Mouse (Mus musculus) CH12.LX (cell line): ENCODE measurements around the gene Znrf3. TPM values are rescaled to one million over a fixed set of nuclear protein-coding genes. Genes with fewer than 3 reads are reported as not detected.

Experiments
- DNase-seq: peaks from one replicate; pipeline ENCODE4 v3.0.0-alpha.2; 2013; ENCODE audit errors: extremely low read depth
- H3K27ac ChIP-seq: 2 replicates; pipeline ENCODE4 v1.5.1; 2012; ENCODE audit warnings: low read depth, mild to moderate bottlenecking, control low read depth, moderate library complexity; ENCODE audit not compliant: insufficient read depth
- H3K27me3 ChIP-seq: replicated peaks from 2 replicates; pipeline ENCODE3; 2012; ENCODE audit warnings: inconsistent platforms
- H3K36me3 ChIP-seq, 2 experiments: replicated peaks in 1 of 2; 2 replicates each; pipeline versions ENCODE3 to v1.6.1; 2012; ENCODE audit warnings: inconsistent platforms in 1 of 2, low read length in 1 of 2, mild to moderate bottlenecking in 1 of 2, mixed read lengths in 1 of 2, moderate library complexity in 1 of 2; ENCODE audit not compliant: control insufficient read depth in 1 of 2, insufficient read depth in 1 of 2
- H3K4me1 ChIP-seq, 2 experiments: 2 replicates each; pipeline ENCODE4 v1.6.1; 2012; ENCODE audit warnings: inconsistent platforms in 1 of 2, moderate library complexity in 1 of 2; ENCODE audit not compliant: insufficient read depth in 2 of 2, control insufficient read depth in 1 of 2
- H3K4me2 ChIP-seq: 2 replicates; pipeline ENCODE4 v1.6.1; 2012; ENCODE audit warnings: low read depth, mild to moderate bottlenecking, control low read depth; ENCODE audit not compliant: poor library complexity, insufficient read depth, severe bottlenecking
- H3K4me3 ChIP-seq, 3 experiments: fragments of 150-350 bp in 1 of 3; sonication (generic) in 1 of 3; replicated peaks in 1 of 3; 2 replicates each; pipeline versions ENCODE3 to v1.5.1; 2011 to 2012; ENCODE audit warnings: low read depth in 2 of 3, low read length in 2 of 3, mild to moderate bottlenecking in 2 of 3, moderate library complexity in 2 of 3, control low read depth in 1 of 3, improper control_type of control experiment in 1 of 3, inconsistent platforms in 1 of 3, mixed read lengths in 1 of 3; ENCODE audit not compliant: poor library complexity in 1 of 3
- H3K79me2 ChIP-seq: replicated peaks from 2 replicates; pipeline ENCODE4 v1.6.1; 2012; ENCODE audit warnings: mild to moderate bottlenecking, moderate library complexity; ENCODE audit not compliant: control insufficient read depth, poor library complexity, insufficient read depth, severe bottlenecking; ENCODE audit errors: extremely low read depth
- H3K9ac ChIP-seq: 2 replicates; pipeline ENCODE4 v1.6.1; 2012; ENCODE audit warnings: low read depth, mild to moderate bottlenecking, control low read depth, moderate library complexity; ENCODE audit not compliant: insufficient read depth
- H3K9me3 ChIP-seq: replicated peaks from 2 replicates; pipeline ENCODE3; 2012; ENCODE audit warnings: low read length, inconsistent platforms, mixed read lengths
- BHLHE40 ChIP-seq: IDR thresholded peaks from 2 replicates; pipeline ENCODE4 v1.6.1; 2011; ENCODE audit warnings: mild to moderate bottlenecking, low read depth, low read length, improper control_type of control experiment
- CHD2 ChIP-seq: IDR thresholded peaks from 2 replicates; pipeline ENCODE4 v1.6.1; 2011; ENCODE audit warnings: low read length, improper control_type of control experiment
- CTCF ChIP-seq, 2 experiments: IDR thresholded peaks in 1 of 2; conservative IDR thresholded peaks in 1 of 2; 2 replicates each; pipeline ENCODE4 v1.5.1; 2011 to 2012; ENCODE audit warnings: low read depth in 2 of 2, low read length in 2 of 2, improper control_type of control experiment in 1 of 2, inconsistent platforms in 1 of 2, mild to moderate bottlenecking in 1 of 2, moderate library complexity in 1 of 2
- ELF1 ChIP-seq: IDR thresholded peaks from 2 replicates; pipeline ENCODE4 v1.6.1; 2014; ENCODE audit warnings: low read depth, mild to moderate bottlenecking, inconsistent platforms, low read length, improper control_type of control experiment
- ETS1 ChIP-seq: conservative IDR thresholded peaks from 2 replicates; pipeline ENCODE4 v1.6.1; 2012; ENCODE audit warnings: low read depth, mild to moderate bottlenecking, inconsistent platforms, low read length, improper control_type of control experiment, moderate library complexity
- GABPA ChIP-seq: IDR thresholded peaks from 2 replicates; pipeline ENCODE4 v1.6.1; 2012; ENCODE audit warnings: low read depth, low read length, improper control_type of control experiment, inconsistent platforms; ENCODE audit not compliant: insufficient replicate concordance
- IRF4 ChIP-seq: IDR thresholded peaks from 2 replicates; pipeline ENCODE4 v1.6.1; 2014; ENCODE audit warnings: low read depth, mild to moderate bottlenecking, inconsistent platforms, low read length, improper control_type of control experiment
- JUND ChIP-seq: conservative IDR thresholded peaks from 2 replicates; pipeline ENCODE4 v1.6.1; 2011; ENCODE audit warnings: low read depth, low read length, improper control_type of control experiment
- MEF2A ChIP-seq: IDR thresholded peaks from 2 replicates; pipeline ENCODE4 v1.6.1; 2014; ENCODE audit warnings: low read depth, mild to moderate bottlenecking, inconsistent platforms, low read length, improper control_type of control experiment, borderline replicate concordance
- MXI1 ChIP-seq: IDR thresholded peaks from 2 replicates; pipeline ENCODE4 v1.6.1; 2011; ENCODE audit warnings: mild to moderate bottlenecking, low read depth, low read length, improper control_type of control experiment
- NELFE ChIP-seq: IDR thresholded peaks from 2 replicates; pipeline ENCODE4 v1.6.1; 2011; ENCODE audit warnings: low read depth, low read length, improper control_type of control experiment
- PAX5 ChIP-seq: IDR thresholded peaks from 2 replicates; pipeline ENCODE4 v1.6.1; 2012; ENCODE audit warnings: low read length, inconsistent platforms, mixed read lengths
- SIN3A ChIP-seq: IDR thresholded peaks from 2 replicates; pipeline ENCODE4 v1.6.1; 2012; ENCODE audit warnings: low read length, improper control_type of control experiment, inconsistent platforms
- SMC3 ChIP-seq: IDR thresholded peaks from 2 replicates; pipeline ENCODE4 v1.6.1; 2011; ENCODE audit warnings: low read depth, low read length, improper control_type of control experiment
- UBTF ChIP-seq: IDR thresholded peaks from 2 replicates; pipeline ENCODE4 v1.6.1; 2012; ENCODE audit warnings: low read depth, mild to moderate bottlenecking, inconsistent platforms, low read length, improper control_type of control experiment, moderate library complexity
- USF1 ChIP-seq: IDR thresholded peaks from 2 replicates; pipeline ENCODE4 v1.6.1; 2014; ENCODE audit warnings: low read depth, mild to moderate bottlenecking, inconsistent platforms, low read length, improper control_type of control experiment
- ZKSCAN1 ChIP-seq: IDR thresholded peaks from 2 replicates; pipeline ENCODE4 v1.6.1; 2012; ENCODE audit warnings: low read depth, inconsistent platforms, low read length, improper control_type of control experiment, borderline replicate concordance
- dilution Hi-C: fragments of 300-500 bp; cut with MboI; formaldehyde crosslinking; loops from 2 replicates; pipeline ENCODE4 v1.14.3; 2020; ENCODE audit warnings: low sequenced_read_pairs; ENCODE audit not compliant: extremely low pct_unique_long_range_greater_than_20kb, extremely low pct_ligation_motif_present
- in situ Hi-C: fragments of 300-500 bp; cut with MboI; formaldehyde crosslinking; loops from 3 replicates; pipeline ENCODE4 v1.14.3; 2019; ENCODE audit warnings: low sequenced_read_pairs, low pct_ligation_motif_present, low pct_unique_long_range_greater_than_20kb, mixed read lengths
- polyA plus RNA-seq: library from polyadenylated mRNA; unstranded; fragments of >175 nt; gene quantifications from 2 replicates; pipeline ENCODE4 v1.2.1, GENCODE M21; 2012; ENCODE audit warnings: low read depth; ENCODE audit not compliant: insufficient read length
- total RNA-seq, 2 experiments: library from RNA; depleted of rRNA; stranded (reverse); fragments of 300-350 nt in 1 of 2; fragments of >200 nt in 1 of 2; gene quantifications; 2 replicates each; pipeline ENCODE4 v1.2.3; 2012 to 2014

Znrf3 gene
- total and polyA plus RNA-seq, 3 experiments, result 1.1 to 2.7 (median 1.3) TPM

DNA sequence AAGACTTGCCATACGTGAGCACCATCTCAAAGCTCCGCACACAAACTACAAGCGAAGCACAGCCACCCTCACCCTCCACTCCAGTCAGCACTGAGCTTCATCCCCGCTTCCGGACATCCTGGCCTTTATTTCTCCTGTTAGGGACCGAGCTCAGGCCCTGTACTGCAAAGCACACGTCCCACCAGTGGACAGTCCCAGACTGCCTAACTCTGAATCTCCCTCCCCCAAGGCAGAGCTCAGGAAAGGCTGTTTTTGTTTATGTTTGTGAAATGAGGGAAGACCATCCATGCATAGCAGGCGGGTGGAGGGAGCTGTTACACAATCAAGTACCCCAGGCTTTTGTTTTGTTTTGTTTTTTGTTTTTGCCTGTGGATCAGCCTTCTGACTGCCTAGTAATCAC, 191.9 kb downstream of the Znrf3 start:
- H3K4me2 ChIP-seq, result no peak overlapping the region
- no peak for TF ChIP-seq IRF4
- no peak for TF ChIP-seq MXI1
- TF ChIP-seq SIN3A, result no peak
- TF ChIP-seq SMC3, result no peak
- no peak for TF ChIP-seq UBTF
- no peak for TF ChIP-seq ETS1
- TF ChIP-seq, all 38 proteins: peak for 0
- DNase-seq, result no peak
- in situ Hi-C loops, result no loop called here
- no peak overlapping the region for H3K27ac ChIP-seq
- no peaks in the 10 kb centered on the region for H3K9me3 ChIP-seq
- dilution Hi-C loops, result no loop called here
- no peaks in the 10 kb centered on the region for H3K27me3 ChIP-seq
- peaks cover 0 to 3% of the 10 kb centered on the region in 2 experiments for H3K36me3 ChIP-seq
- H3K9ac ChIP-seq, result no peak overlapping the region
- H3K4me3 ChIP-seq, result no peak overlapping the region
- H3K4me1 ChIP-seq, result peaks cover 8 to 74% of the 10 kb centered on the region in 2 experiments
- no peaks in the 10 kb centered on the region for H3K79me2 ChIP-seq

DNA sequence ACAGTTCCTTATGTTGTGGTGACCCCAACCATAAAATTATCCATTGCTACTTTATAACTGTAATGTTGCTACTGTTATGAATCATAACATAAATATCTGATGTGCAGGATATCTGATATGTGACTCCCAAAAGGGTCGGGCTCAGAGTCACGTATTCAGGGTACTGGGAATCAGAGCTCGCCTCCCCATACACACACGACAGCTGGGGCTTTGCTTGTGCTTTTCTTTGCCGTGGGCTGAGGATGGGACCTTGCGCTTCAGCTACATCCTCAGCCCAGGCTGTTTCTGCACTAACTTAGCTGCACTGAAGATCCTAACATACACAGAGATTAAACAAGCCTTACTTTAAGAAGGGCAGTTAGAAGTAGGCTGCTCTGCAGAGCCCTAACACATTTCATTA, 193.5 kb downstream of the Znrf3 start:
- peaks cover 8 to 64% of the 10 kb centered on the region in 2 experiments for H3K4me1 ChIP-seq
- TF ChIP-seq JUND (no peak), NELFE (no peak), GABPA (no peak), USF1 (no peak), CHD2 (no peak), MEF2A (no peak), MXI1 (no peak), CTCF (conservative IDR thresholded peaks at IDR 0.05 in 1 of 2, IDR thresholded peaks at IDR 0.05 in 1 of 2; ENCODE audit: low read depth in 2 of 2, low read length in 2 of 2) (no peak), ELF1 (no peak), SMC3 (no peak), BHLHE40 (no peak), ZKSCAN1 (no peak), PAX5 (no peak)
- TF ChIP-seq, all 38 proteins: peak for 0
- dilution Hi-C loops, result no loop called here

More for the DNA sequence above, 193.5 kb downstream of the Znrf3 start:
- no peak overlapping the region for H3K27ac ChIP-seq
- no peak overlapping the region for H3K4me3 ChIP-seq
- no peaks in the 10 kb centered on the region for H3K27me3 ChIP-seq
- in situ Hi-C loops, result no loop called here
- no peak for DNase-seq
- H3K9ac ChIP-seq, result no peak overlapping the region
- no peak overlapping the region for H3K4me2 ChIP-seq
- no peaks in the 10 kb centered on the region for H3K9me3 ChIP-seq
- H3K36me3 ChIP-seq, result peaks cover 0 to 3% of the 10 kb centered on the region in 2 experiments
- no peaks in the 10 kb centered on the region for H3K79me2 ChIP-seq
